Mouse (Mus musculus) hindlimb bud, embryonic 11.5 days (tissue): ENCODE measurements around the gene Surf1.
"Not testable (repeated sequence)": the region's sequence is repeated elsewhere in the genome, so short reads cannot be mapped to it uniquely, and the experiment has no call there.

Source experiments
- DNase-seq: peaks from one replicate; pipeline ENCODE4 v3.0.0-alpha.2; 2012; ENCODE audit warnings: low read depth, low spot score; ENCODE audit errors: extremely low spot score

The Surf1 gene

DNA sequence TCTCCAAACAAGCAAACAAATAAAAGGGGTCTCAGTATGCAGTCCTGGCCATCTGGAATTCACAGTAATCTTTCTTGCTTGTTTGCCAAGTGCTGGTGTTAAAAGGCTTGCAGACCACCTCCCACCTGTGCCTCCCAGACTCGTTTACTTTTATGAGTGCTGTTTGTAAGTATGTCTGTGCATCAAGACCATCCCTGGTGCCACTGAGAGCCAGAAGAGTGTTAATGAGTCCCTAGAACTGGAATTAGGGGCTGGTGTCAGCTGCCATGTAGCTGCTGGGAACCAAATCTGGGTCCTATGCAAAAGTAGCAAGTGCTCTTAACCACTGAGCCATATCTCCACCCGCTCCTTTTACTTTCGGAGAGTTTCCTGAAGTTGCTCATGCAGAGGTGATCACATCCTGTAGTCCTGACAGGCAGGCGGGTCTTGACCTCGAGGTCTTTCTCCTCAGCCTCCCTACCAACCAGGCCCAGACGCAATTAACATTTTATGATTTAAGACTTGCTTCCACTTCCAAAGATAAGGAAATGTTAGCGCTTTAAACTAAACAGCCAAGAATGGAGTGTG, 14.4 kb downstream of the Surf1 start:
- DNase-seq = no peak

GRCm38 (mm10) chr2:26900731-26901130, 15.6 kb downstream of the Surf1 start:
- DNase-seq = no peak

- no peak for DNase-seq
Observed at GRCm38 (mm10) chr2:26895898-26896297, 20.4 kb downstream of the Surf1 start.

DNA sequence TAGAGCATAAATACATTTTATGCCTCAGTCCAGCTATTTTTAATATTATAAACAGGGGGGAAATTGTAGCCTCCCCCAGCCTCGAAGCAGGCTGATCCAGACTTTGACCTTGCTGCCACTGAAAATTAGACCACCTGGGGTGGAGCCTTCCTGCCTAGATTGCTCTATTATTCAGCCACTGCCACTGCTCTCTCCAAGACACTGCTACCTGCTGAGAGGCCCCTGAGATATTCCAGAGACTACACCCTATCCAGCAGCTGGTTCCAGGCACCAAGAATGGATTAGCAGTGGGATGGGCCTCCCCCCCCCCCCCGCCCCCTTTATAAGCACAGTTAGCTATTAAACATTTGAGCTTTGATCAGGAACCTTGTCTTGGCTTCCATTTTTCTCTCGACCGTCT, 30.2 kb downstream of the Surf1 start:
- not testable (repeated sequence) for DNase-seq

- DNase-seq = not testable (repeated sequence)
Observed at GRCm38 (mm10) chr2:26885541-26885940, 30.8 kb downstream of the Surf1 start.

- DNase-seq = no peak
Observed at GRCm38 (mm10) chr2:26878571-26878970, 37.8 kb downstream of the Surf1 start.

GRCm38 (mm10) chr2:26870666-26871065, 45.7 kb downstream of the Surf1 start:
- DNase-seq = no peak

- no peak for DNase-seq
Observed at GRCm38 (mm10) chr2:26864879-26865278, 51.5 kb downstream of the Surf1 start, which contains the start of gene Abo. Abo (minus strand) TSS chr2:26864979.
